Mouse (Mus musculus) kidney, postnatal 14 days (tissue): ENCODE measurements at regions not wholly inside any gene's neighbourhood (a gene's known extent, or its start where the extent isn't known, plus 50 kb on each side); places are given as distances from the start of the nearest gene placed in this dataset.

Source experiments
- DNase-seq: peaks from one replicate; pipeline ENCODE4 v3.0.0; 2022; ENCODE audit warnings: mixed read lengths

DNA sequence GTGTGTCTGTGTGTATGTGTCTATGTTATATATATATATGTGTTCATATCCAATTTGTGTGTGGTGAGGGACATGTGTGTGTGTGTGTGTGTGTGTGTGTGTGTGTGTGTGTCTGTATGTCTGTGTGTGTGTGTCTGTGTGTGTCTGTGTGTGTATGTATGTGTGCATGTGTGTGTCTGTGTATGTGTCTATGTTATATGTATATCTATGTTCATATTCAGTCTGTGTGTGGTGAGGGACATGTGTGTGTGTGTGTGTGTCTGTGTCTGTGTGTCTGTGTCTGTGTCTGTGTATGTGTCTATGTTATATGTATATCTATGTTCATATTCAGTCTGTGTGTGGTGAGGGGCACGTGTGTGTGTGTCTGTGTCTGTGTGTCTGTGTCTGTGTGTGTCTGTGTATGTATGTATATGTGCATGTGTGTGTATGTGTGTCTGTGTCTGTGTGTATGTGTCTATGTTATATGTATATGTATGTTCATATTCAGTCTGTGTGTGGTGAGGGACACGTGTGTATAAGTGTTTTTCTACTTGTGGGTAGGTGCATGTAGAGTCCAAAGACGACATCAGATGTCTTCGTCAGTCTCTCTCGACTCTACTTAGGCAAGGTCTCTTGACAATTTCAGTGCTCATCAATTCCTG lies 370.5 kb upstream of the Slc7a11 start:
- DNase-seq: no peak

DNA sequence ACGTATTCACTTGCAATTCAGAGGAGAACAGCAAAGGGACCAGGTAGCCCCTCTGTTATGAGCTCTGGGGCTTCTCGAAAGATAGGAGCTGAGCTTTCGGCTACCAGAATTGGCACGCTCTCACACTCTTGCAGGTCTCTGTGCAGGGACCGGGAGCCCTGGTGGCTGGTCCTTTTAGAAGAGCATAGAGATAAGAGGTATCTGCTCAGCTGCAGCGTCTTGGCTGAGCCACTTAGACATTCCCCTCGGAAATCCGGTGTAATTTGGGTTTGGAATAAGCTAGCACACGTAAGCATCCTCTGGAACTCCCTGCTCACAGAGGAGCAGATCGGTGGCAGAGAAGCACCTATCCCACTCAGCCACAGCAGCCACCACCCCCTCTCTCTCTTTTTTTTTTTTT lies 372.3 kb upstream of the Slc7a11 start:
- DNase-seq: no peak

DNA sequence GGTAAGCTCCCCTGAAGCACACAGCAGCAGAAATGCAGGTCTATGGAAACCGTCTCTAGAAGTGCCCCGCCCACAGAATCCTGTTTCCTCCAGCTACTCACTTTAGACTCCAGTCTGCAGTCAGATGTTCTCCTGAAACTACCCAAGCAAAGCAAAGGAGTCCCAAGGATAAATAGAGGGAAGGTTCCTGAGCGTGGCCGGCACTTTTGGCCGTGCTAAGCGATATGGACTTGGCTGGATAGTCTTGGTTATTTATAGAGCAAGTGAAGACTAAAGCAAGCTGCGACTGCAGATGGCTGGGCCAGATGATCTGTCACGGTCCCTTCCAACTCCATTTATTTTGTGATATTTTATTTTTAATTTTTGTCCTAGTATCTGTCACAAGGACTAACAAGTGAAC lies 373.1 kb upstream of the Slc7a11 start:
- no peak for DNase-seq

DNA sequence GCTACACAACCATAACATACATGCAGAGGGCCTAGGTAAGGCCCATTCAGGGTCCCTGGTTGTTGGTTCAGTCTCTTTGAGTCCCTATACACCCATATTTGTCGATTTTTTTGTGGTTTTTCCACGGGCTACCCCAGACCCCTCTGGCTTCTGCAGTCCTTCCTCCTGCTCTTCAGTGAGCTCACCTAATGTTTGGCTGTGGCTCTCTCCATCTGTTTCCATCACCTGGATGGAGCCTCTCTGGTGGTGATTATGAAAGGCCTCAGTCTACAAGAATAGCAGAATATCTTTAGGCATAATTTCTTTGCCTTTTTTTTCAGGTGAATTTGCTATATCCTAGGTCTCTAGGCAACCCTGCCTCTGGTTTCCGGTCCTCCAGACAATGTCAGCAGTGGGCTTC lies 373.9 kb upstream of the Slc7a11 start:
- DNase-seq: no peak

DNA sequence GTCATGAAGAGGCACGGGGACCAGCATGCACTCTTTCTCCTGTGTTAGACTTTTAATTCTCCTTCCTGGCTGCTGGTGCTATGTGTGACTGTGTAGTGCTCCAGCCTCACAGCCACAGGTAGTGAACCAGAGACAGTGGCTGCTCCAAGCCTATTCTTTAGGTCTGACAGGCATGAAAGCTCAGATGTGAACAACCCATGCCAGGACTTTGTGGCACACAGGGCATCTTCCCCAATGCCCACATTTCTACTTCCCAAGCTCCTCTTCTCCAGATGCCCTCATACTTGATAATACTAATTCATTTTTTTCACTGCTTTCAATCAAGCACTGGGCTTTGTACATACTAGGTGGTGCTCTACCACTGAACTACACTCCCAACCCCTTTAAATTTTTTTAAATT lies 377.4 kb upstream of the Slc7a11 start:
- no peak for DNase-seq

DNA sequence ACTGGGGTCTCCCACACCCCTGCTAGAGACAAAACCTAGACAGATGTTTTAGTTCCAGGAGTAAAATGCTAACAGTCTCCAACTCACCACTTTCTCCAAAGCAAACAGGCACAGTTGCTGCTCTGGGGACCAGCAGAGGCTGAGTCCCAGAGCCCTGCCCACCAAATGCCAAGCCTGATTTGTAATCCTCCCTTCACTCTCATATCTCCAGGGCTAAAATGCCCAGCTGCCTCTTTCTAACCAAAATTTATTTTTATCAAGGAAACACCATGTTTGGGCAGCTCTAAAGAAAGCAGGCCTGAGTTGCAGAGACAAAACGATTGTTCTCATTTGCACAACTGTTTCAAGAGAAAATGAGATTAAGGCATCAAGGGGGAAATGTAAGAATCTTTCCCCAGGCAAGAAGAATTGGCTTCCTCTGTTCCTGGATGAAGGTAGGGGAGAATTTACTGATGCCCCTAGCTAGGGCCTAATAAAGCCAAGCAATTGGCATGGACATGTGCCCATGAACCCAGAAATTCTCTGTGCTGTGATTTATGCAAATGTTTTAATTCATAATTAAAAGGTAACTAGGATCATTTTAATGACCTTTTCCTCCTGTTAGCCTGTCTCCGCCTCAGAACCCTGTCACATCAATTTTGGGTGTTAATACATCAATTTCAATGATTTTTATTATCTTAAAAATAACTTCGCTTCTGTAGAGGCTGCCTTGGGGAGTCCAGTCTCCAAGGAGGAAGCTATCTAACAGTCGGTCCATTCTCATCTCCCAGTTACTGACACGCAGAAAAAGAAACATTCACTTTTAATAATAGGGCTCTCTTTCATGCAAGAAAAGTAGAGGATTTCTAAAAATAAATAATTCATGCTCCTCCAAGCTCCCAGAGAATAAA lies 382.4 kb upstream of the Slc7a11 start:
- DNase-seq: no peak

DNA sequence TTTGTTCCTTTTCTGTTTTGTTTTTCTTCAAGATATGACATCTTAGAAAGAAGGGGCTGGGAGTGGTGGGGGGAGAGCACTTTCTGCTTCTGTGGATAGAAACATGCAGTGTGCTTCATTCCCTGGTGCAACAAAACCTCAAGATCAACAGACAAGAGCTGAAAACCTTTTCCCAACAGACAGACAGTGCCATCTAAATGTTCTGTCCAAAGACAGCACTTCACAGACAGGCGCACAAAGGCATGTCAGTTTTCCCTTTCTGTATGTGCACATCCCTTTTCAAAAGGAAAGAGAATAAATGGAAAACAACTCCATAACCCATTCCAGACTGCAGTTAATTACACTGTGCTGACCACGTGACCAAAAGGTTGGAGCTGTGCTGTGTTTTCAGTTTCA lies 383.0 kb upstream of the Slc7a11 start:
- DNase-seq: no peak

DNA sequence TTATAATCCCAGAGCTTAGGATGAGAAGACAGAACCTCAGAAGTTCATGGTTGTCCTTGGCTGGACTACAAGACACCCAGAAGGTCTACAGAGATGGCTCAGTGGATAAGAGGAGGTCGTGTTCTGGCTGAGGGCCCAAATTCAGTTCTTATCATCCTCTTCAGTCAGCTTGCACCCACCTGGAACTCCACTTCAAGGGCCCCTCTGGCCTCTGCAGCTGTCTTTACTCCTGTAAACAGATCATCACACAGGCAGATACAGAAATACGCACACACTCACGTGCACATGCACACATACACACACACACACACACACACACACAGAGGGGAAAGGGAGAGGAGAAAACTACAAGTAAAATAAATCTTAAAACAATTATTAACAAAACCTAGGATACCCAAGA lies 385.8 kb upstream of the Slc7a11 start:
- DNase-seq: no peak

DNA sequence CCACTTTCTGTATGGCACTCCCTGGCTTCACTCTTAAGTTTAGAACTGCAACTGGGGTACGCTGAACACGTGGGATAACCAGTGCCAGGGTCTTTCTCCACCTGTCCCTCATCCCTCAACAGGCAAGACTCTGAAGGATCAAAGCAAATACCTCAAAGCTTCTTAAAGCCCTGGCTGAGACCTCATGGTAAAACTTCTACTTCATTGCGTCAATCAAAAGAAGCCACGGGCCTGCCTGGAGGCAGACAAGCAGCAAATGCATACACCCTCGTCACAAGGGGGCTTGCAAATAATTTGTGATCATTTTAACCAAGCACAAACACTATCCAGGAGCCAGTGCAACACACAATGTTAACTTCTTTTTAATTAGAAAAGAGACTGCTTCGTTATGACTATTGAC lies 387.0 kb upstream of the Slc7a11 start:
- no peak for DNase-seq

DNA sequence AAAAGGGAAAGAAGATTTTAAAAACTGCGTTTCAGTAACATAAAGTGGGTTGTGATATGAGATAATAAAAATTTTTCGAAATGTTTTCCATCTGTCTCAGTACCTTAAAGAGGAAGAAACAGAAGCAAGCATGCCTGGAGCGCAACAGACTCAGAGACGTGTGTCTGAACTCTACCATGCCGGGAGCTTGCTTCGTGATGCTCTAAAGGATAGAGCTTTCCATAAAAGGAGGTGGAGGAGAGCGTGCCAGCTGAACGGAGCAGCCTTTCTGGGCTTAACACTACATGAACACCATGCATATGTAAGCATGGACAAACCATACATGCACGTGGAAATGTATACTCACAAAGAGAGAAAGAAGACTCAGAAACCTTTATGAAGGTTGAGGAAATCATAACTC lies 387.5 kb upstream of the Slc7a11 start:
- DNase-seq: no peak

DNA sequence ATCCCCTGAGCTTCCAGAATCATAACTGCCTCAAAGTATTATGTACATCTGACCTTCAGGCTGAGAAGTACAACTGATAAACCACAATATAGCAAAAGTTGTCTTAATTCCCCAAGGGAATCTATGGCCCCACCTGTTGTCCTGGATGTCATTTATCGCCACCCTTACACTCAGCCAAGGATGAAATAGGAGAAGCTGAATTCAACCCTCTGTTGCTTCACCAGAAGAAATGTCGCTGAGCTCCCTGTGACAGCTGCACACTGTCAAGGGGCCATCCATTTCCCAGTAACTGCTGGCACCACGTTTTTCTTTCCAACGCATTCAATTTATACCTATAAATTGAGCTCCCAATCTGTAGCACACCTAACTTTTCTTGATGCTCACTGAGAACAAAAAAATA lies 382.0 kb upstream of the Noct start:
- no peak for DNase-seq

DNA sequence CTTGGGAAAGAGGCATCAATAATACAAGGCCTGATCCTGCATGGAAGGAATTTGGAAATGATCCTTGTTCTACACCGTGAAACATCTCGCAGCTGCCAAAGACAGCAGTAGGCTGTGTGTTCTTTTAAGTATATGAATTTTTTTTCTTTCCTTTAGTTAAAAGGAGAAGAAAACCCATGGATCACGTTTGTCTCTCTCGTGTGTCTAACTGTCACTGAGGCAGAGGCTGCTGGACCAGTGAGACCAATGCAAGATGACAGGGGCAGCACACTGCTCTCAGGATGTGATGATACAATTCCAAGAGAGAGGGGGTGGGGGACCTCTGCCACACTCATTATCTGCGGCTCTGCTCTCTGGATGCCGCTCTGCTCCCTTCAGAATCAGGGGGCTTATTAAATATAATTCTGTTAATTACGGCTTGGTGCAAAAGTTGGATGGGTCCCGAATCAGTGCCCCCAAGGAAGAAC lies 379.4 kb upstream of the Noct start:
- no peak for DNase-seq

DNA sequence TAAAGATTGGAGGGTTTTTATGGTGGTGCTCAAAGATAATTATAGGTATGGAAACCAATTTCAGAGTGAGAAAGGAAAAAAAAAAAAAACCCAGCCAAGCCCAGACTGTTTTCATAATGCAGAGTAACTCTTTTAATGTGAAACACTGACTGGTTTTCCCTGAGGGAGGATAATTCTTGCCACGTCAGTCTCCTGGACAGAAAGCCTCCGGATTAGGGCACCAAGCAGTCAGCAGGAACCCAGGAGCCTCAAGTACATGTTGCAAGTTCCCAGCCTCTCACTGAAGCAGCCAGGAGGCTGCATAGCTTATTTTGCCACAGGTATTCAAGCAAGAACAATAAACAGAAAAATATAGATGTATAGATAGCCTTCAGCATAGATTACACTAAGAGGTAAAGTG lies 378.9 kb upstream of the Noct start:
- no peak for DNase-seq

DNA sequence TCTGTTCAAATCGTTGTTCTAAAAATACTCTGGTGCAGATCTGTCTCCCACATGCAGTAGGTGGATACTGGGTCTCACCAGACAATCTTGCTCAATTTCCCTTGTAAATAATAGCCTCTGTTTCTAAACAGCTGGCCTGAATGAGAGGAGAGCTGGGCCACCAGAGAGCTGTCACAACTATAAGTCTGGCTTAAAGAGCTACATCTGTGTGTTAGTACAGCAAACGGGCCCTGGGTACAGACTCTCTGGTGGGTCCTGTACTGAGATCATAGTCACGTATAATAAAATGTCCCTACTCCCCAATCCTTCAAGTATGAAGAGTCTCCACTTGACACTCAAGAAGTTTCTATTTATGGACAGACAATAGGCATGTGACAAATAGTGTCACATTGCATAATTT lies 375.7 kb upstream of the Noct start:
- no peak for DNase-seq

DNA sequence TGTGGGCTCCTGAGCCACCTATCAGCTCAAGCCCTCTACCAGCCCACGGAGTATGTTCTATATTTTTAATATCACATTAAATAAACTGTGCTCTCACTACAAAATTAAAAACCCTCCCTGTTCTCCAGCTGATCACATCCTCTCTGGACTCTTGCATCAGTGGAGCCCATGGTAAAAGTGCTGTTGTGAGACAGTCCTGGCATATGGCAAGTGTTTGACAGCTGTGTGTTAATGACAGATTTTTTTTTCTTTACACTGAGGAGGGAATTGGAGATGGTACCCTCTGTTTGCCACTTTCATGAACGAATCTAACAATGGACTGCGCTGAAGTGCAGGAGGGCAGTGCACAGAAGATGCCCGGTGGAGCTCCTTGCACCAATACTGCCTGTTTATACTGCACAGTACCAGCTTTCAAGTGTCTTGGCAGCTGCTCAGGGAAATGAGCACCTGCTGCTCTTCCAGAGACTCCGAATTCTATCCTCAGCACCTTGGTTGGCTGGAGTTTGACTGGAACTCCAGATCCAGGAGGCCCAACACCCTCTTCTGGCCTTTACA lies 373.1 kb upstream of the Noct start:
- no peak for DNase-seq

DNA sequence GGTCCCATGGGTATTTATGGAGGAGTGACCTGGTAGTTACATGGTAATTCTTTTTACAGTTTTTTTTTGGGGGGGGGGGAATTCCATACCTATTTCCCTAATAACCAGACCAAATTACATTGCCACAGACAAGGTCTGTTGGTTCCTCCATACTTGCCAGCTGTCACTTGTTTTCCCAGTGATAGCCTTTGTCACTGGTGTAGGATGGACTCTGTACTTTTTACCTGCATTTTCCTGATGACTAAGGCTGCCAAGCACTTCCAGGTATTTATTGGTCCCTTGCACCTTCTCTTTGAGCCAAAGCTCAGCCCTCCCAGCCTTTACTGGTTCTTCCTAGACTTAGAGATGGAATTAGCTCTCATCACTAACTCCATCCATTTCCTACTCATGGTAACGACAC lies 357.1 kb upstream of the Noct start:
- no peak for DNase-seq

DNA sequence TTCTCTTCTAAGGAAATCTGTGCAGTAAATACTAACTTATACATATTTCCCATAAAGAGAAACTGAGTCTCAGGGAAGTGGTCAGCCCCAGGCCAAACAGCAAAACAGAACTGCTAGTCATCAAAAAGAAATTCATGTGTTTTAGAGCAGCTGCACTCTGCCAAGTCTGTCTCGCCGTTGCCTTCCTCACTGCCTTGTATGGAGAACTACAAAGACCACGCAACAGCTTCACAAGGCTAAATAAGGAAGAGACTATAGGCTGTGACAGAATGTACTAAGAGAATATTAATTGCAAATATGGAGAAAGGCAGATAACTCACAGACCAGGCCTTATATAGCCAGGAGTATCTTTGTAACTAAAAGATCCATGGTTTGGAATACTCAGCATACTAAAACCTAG lies 355.0 kb upstream of the Noct start:
- no peak for DNase-seq

DNA sequence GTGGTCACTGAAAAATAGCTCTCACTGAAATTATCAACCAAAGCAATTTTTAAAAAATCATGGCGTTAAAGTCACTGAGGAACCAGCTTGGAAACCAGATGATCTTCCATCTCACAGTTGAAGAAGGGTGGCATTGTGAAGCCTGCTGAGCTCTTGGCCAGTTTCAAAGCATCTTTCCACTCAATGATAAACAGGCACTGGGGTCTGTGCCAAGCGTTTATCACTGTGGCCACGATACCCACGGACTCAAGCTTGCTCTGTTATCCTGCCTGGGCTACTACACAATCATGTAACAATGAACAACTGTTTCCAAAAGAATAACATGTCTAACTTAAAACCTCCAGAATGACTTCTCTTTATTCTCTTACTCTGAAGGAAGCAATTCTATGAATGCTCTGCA lies 345.2 kb upstream of the Noct start:
- DNase-seq: no peak

DNA sequence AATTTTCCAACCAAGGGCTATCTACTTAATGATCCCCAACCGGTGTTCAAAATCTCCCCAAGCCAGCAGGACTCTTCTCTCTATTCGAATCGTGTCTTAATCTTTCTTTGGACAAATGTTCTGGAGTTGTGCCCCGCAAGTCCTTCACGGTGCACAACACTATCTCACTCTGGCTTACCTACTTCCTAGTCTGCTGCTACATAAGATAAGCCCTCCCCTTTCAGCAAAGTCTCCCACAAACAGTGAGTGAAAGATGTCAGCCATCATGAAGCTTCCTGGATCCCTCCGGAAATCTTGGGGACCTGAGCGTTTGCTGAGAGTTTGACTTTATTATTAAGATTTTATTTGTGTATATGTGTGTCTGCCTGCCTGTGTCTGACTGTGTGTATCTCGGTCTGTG lies 344.7 kb upstream of the Noct start:
- no peak for DNase-seq

DNA sequence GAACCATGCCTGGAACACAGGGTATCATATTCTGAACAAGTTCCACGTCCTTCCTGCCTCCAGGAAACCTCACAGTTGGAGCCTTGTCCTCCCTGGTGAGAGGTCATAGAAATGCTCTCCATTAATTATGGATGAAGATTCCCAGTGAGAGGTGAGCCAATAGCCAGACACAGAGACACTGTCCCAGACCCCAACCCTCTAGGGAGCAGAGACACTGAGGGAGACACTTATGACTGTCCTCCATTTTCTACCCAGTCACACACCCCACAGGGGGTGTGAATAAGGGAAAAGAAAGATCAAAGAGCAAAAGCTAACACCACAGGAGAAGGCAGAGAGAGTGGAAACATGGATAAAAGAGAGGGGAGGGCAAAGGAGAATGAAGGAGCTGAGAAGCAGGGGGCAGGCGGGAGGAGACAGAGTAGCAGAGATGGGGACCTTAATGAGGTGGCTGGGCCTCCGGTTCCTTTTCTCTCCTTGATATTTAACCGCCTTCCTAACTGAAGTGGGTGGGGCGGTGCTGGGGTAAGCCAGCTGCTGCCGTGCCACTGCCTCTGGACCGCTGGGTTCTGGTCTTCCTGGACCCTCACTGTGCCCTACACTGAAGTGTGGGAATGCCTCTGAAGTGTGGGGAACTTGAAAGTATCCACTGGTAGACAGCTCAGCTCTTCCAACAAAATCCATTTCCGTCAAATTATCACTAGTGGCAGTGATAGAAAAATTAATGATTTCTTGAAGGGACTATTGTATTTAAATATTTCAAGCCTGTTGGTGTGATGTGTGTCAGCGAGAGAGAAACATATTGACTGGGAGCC lies 342.6 kb upstream of the Noct start:
- DNase-seq: no peak

DNA sequence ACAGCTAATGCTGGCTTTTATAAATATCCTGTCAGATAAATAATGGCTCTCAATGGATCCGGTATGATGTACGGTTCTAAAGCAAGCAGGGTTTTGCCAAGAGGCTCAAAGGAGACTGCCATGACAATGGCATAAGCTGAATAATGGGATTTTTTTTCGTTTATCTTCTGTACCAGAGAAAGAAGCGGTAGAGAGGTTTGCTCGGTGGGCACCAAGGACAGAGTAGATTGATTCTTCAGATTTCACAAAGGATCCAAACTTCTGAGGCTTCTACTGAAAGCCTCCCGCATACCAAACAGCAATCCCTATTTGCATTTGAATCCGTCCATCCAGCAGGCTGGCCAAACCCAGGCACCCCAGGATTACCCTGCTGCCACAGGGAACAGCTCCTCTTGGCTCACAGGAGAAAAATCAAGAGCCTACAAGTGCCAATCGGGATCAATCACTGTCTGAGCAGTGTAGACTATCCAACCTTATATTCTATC lies 342.0 kb upstream of the Noct start:
- no peak for DNase-seq

DNA sequence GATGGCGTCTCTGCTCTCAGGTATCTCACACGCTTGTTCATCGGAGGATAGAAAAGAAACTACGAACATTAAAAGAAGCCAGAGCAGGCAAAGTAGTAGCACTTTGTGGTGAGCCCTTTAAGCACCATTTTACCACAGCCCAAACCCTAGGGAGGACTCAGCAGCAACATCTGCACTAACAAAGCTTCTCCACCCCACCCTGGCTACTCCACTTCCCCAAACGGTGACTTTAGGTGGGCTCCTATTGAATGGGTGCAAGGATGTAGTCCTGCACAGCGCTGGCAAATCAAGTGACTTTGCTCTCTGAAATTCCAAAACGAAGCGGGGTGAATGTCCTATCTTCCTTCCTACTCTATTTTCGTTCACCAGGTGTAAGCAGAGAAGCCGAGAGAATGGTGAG lies 337.9 kb upstream of the Noct start:
- no peak for DNase-seq

DNA sequence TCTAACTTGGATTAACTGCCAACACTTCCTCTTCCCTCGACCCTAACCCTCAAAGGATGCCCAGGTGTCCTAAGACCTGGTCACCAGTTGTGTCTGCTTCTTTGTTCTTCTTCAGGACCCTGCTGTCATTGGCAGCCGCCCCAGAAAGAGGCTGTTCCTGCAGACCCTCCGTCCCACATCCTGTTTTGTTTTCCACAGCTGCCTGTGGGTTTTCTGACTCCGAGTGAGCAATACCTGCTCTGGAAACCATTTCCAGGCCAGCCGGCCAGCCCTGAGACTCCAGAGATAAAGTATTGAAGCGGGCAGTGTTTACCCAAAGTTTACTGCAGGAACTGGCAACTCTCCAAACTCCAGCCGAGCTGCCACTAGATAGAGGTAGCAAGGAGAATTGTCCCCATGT lies 337.2 kb upstream of the Noct start:
- no peak for DNase-seq
